Mouse (Mus musculus) ES-E14 (cell line): ENCODE data around the gene Phldb2.

ENCODE experiments used
- CHD2 ChIP-seq: IDR thresholded peaks from 2 replicates; pipeline ENCODE4 v1.6.1; 2014; ENCODE audit warnings: mild to moderate bottlenecking, low read depth, low read length, inconsistent platforms
- HCFC1 ChIP-seq: IDR thresholded peaks from 2 replicates; pipeline ENCODE4 v1.6.1; 2012; ENCODE audit warnings: low read length, inconsistent platforms, borderline replicate concordance; ENCODE audit not compliant: insufficient read depth
- MAFK ChIP-seq: IDR thresholded peaks from 2 replicates; pipeline ENCODE4 v1.6.1; 2014; ENCODE audit warnings: mild to moderate bottlenecking, low read depth, low read length, inconsistent platforms; ENCODE audit not compliant: insufficient read depth
- ZNF384 ChIP-seq: IDR thresholded peaks from 2 replicates; pipeline ENCODE4 v1.6.1; 2012; ENCODE audit warnings: low read depth, low read length, inconsistent platforms

- TF ChIP-seq CHD2 (no peak), ZNF384 (no peak), HCFC1 (no peak), MAFK (no peak)
Observed at GRCm38 (mm10) chr16:45770914-45771313, 182.5 kb downstream of the Phldb2 start.
